18 mouse cellular contexts compared by ENCODE assay signal in genomic region chr1:108363788-108364187, GRCm38 (mm10).
DNase-seq lines count a peak whose midpoint lies in the region; ATAC-seq lines count a peak whose summit lies in the region.
"Had no signal": no experiment of that assay in that cellular context is flagged by ENCODE, and none has a peak within 500 bp of the region (broad histone marks: within the 10 kb centered on the region; RNA-seq: fewer than 3 reads in every experiment).

No protein-coding gene starts in this region.

- intact Hi-C loops in left cerebral cortex, postnatal 4 days (cut with DNase I): no loop called here
- intact Hi-C loops in left cerebral cortex, postnatal 10 days (cut with DNase I): no loop called here

- peak; percentile 27 to 41 for DNase-seq in cerebellum, postnatal 10 days
- peak; percentile 34 for DNase-seq in left cerebral cortex, postnatal 4 days
- no peak for DNase-seq in left cerebral cortex, postnatal 10 days (ENCODE audit: extremely low spot score in 1 of 2, low spot score in 2 of 2)
- DNase-seq in retina, postnatal 1 day: peak; percentile 3
- no peak for DNase-seq in retina, embryonic 14.5 days (ENCODE audit: low spot score)
- no peak for DNase-seq in layer of hippocampus, postnatal 36 days
- DNase-seq: adrenal gland, adult 8-10 months; adrenal gland, postnatal 36 days; B cell, adult 2 months; cerebellum, adult 18-20 months; cerebellum, adult 9-11 months; forebrain, postnatal 0 days; gastrocnemius, postnatal 25 days; heart, postnatal 10 days; heart, postnatal 4 days had no signal

- no peak for ATAC-seq in cerebellum, adult (ENCODE audit: insufficient number of reproducible peaks, low FRiP score, low TSS enrichment)
- ATAC-seq: CD4-positive, CD25-positive, alpha-beta regulatory T cell, adult 4 months; forebrain, postnatal 0 days; hindbrain, postnatal 0 days had no signal

Comparison
In these comparisons a context has a peak if more than half of its experiments do, and no peak if none do; other contexts are left out.
1. DNase-seq: peak in cerebellum, postnatal 10 days (2 of 2), left cerebral cortex, postnatal 4 days (single experiment) and retina, postnatal 1 day (single experiment); none in left cerebral cortex, postnatal 10 days (0 of 2), retina, embryonic 14.5 days (single experiment) and layer of hippocampus, postnatal 36 days (0 of 2).